Mouse (Mus musculus) left cerebral cortex, postnatal 4 days (tissue): Measurements from ENCODE around the gene Mrpl9. TPM values are rescaled to one million over a fixed set of nuclear protein-coding genes. Genes with fewer than 3 reads are reported as not detected.

Source experiments
- total RNA-seq, 2 experiments: library from RNA; stranded (reverse); gene quantifications; 2 replicates each; pipeline ENCODE4 v1.2.3; 2021

The Mrpl9 gene
- total RNA-seq, 2 experiments from 2014 or later, result 39.2 to 39.9 TPM

Other genes with a start within 250 kb of the Mrpl9 start
- gene Gm5286, start 246.6 kb upstream of the Mrpl9 start, total RNA-seq, result not detected
- gene Gm4778, start 179.3 kb upstream of the Mrpl9 start, total RNA-seq, result not detected
- gene Them4, start 133.2 kb upstream of the Mrpl9 start, total RNA-seq, result 10 to 100 TPM; 27.6 to 31.5 TPM
- gene Them5, start 101.2 kb upstream of the Mrpl9 start, total RNA-seq, result not detected
- under 1 TPM; 0.38 to 0.81 TPM for gene C2cd4d, start 80.9 kb upstream of the Mrpl9 start, total RNA-seq
- under 1 TPM in 1 of 2 experiments, not detected in 1; 0.16 TPM for gene Rorc, start 70.5 kb upstream of the Mrpl9 start, total RNA-seq
- 1 to 10 TPM; 1.5 to 1.7 TPM for gene Lingo4, start 44.8 kb upstream of the Mrpl9 start, total RNA-seq
- gene Tdrkh, start 30.0 kb upstream of the Mrpl9 start, total RNA-seq, result 10 to 100 TPM; 46.8 to 51.0 TPM
- not detected for gene Oaz3, start 597 bp downstream of the Mrpl9 start, total RNA-seq
- 100 to 1,000 TPM; 243 to 274 TPM for gene Celf3, start 35.0 kb downstream of the Mrpl9 start, total RNA-seq
- 1 to 10 TPM; 6.4 to 7.1 TPM for gene Riiad1, start 37.0 kb downstream of the Mrpl9 start, total RNA-seq
- gene Snx27, start 139.4 kb downstream of the Mrpl9 start, total RNA-seq, result 100 to 1,000 TPM; 107 to 113 TPM
- not detected for gene Gm10972, start 199.8 kb downstream of the Mrpl9 start, total RNA-seq
- 1 to 10 TPM; 2.3 to 2.9 TPM for gene Tuft1, start 215.6 kb downstream of the Mrpl9 start, total RNA-seq